Mouse (Mus musculus) intestine, embryonic 16.5 days (tissue): ENCODE data around the gene Dnajb4. TPM values are rescaled to one million over a fixed set of nuclear protein-coding genes. Genes with fewer than 3 reads are reported as not detected.
A peak's percentile ranks its signal among the peaks of the same experiment; 100 is the strongest.

Source experiments
- ATAC-seq: fragments of 200-750 bp; cut with Nextera tagmentation; 2 replicates; pipeline ENCODE4 v1.8.0; 2017; ENCODE audit warnings: moderate TSS enrichment, moderate library complexity
- H3K27ac ChIP-seq: fragments of 300-500 bp; sonication (generic); 2 replicates; pipeline ENCODE4 v1.5.1; 2014; ENCODE audit warnings: mild to moderate bottlenecking, low read length
- H3K27me3 ChIP-seq: fragments of 300-500 bp; sonication (generic); replicated peaks from 2 replicates; pipeline ENCODE4 v1.6.1; 2014; ENCODE audit warnings: low read length, control low read depth, mixed read lengths; ENCODE audit not compliant: control insufficient read depth, insufficient read depth
- H3K36me3 ChIP-seq: fragments of 300-500 bp; sonication (generic); 2 replicates; pipeline ENCODE4 v1.6.1; 2014; ENCODE audit warnings: low read length, control low read depth; ENCODE audit not compliant: control insufficient read depth, insufficient read depth
- H3K4me1 ChIP-seq: fragments of 300-500 bp; sonication (generic); 2 replicates; pipeline ENCODE4 v1.6.1; 2014; ENCODE audit warnings: low read length, control low read depth, mixed read lengths; ENCODE audit not compliant: control insufficient read depth, insufficient read depth
- H3K4me2 ChIP-seq: fragments of 300-500 bp; sonication (generic); 2 replicates; pipeline ENCODE4 v1.6.1; 2014; ENCODE audit warnings: low read depth, low read length, control low read depth
- H3K4me3 ChIP-seq: fragments of 300-500 bp; sonication (generic); 2 replicates; pipeline ENCODE4 v1.5.1; 2014; ENCODE audit warnings: mild to moderate bottlenecking, low read length
- H3K9ac ChIP-seq: fragments of 300-500 bp; sonication (generic); 2 replicates; pipeline ENCODE4 v1.6.1; 2014; ENCODE audit warnings: low read depth, low read length
- H3K9me3 ChIP-seq: fragments of 300-500 bp; sonication (generic); 2 replicates; pipeline ENCODE4 v1.6.1; 2016; ENCODE audit warnings: low read length, control low read depth; ENCODE audit not compliant: control insufficient read depth
- WGBS: fragments of 180-500 bp; shearing (Covaris S2); extraction: QIAGEN DNeasy Blood & Tissue Kit; methylation state at CpG from one replicate; pipeline ENCODE4 v1.1.7; 2014; 5-methylcytosine and 5-hydroxymethylcytosine counted together
- polyA plus RNA-seq: library from polyadenylated mRNA; unstranded; fragments of >200 nt; fragmentation: Nextera tagmentation; extraction: Ambion mirVana; gene quantifications from 2 replicates; pipeline ENCODE4 v1.2.1, GENCODE M21; 2015

The Dnajb4 gene
- polyA plus RNA-seq, 1 experiment from 2014 or later = 23.2 TPM

DNA sequence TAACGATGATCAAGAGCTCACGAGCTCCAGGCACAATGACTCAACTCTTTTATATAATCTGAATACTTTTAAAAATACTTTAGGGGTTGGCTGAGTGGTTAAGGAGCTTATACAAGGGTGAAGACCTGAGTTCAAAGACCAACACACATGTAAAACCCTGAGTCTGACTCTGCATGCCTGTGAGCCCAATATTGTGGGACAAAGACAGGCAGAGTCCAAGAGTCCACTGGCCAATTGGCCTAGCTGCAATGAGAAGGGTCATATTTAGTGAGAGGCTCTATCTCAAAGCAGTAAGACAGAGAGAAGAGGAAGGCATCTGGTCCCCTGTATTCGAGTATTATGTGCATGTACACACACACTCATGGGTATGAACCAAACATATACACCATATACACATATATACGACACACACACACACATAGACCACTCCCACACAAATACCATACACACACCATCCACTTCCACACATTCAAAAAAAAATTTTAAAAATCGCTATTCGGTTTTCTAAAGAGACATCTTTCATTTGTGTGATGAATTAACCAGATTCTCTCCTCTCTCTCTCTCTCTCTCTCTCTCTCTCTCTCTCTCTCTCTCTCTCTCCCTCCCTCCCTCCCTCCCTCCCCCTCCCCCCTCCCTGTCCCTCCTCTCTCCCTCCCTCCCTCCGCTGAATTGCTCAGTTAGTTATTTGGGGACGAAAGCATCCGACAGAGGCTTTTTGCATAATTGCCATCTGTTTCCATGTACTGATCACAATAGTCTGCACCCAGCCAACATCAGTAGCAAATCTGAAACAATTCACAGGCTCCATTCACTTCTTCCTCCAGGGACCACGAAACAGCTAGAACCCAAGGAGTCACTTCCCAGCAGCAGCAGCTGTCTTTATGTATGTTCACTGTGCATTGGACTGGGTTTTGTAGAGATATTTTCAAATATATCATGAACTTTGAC is 51.5 kb downstream of the Dnajb4 start:
- ATAC-seq = no peak
- Histone ChIP-seq H3K9ac (no peak overlapping the region), H3K27me3 (no peaks in the 10 kb centered on the region), H3K27ac (no peak overlapping the region), H3K4me2 (no peak overlapping the region), H3K36me3 (0 out of 2 replicates have a peak, but pooled peaks cover 3% of the 10 kb centered on the region), H3K4me1 (peaks cover 20% of the 10 kb centered on the region; the same call in 1 of the 2 replicates), H3K4me3 (no peak overlapping the region), H3K9me3 (no peaks in the 10 kb centered on the region)
- WGBS = 67% methylated on average over 10 of the region's 10 CpGs

DNA sequence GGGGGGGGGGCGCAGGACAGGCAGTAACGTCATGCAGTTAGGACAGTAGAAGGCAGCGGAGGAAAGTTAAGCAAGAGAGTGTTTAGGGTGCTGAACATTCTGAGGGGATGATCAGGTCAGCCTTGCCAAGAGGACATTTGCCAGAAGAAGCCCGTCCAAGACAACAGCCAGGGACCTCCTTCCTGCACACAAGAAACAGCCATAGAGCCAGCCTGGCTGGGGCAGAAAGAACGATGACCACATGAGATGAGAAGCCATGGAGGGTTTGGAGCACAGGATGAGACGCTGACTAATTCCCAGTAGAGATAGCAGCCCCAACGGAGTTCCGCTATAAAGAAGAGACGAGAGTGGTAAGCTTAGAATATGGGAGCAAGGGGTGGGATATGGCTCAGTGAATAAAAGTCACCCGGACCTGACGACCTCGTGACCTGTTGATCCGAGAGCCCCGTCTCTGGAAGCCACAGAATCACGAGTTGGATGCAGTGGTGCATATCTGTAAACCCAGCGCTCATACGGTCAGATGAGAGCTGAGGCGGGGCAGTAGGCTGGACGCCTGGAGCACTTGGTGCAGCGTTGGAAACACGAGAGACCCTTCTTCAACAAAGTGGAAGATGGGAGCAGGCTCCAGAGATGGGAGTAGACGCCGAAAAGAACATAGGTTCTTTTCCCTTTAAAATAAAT is 53.1 kb downstream of the Dnajb4 start:
- no peak overlapping the region for H3K27ac ChIP-seq
- no peak overlapping the region for H3K4me3 ChIP-seq
- H3K27me3 ChIP-seq = no peaks in the 10 kb centered on the region
- ATAC-seq = no peak
- H3K4me2 ChIP-seq = no peak overlapping the region
- WGBS = 80% methylated on average over 23 of the region's 23 CpGs
- no peaks in the 10 kb centered on the region for H3K9me3 ChIP-seq
- peaks cover 32% of the 10 kb centered on the region for H3K4me1 ChIP-seq
- H3K9ac ChIP-seq = no peak overlapping the region
- no peaks in the 10 kb centered on the region for H3K36me3 ChIP-seq

DNA sequence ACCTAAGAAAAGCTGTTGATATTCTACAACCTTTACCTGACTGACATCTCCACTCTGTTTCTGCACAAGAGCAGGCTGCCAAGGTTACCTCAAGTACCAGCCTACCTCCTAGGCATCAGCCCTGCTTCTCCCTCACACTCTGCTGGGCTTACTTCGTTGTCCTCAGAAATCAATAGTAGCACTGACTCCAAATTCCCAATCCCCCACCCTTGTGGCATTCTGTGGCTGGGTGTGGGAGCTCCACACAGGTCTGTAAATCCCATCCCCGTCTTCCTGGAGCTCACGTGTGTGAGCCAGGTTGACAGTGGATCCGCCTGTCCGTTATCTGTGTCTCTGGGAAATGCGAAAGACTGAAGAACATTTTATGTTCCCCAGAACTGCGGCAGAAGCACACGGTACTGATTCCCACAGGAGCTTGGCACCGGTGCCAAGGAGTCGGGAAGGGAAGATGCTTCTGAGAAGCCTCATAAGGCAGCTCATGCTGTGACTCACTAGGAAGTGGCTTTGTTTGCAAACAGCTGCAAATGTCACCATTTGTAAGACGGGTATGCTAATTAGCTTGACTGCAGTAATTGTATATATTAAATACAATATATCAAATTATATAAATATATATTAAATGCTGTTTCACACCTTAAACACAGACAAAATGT is 54.7 kb downstream of the Dnajb4 start:
- Histone ChIP-seq H3K4me2 (no peak overlapping the region), H3K9ac (no peak overlapping the region), H3K9me3 (no peaks in the 10 kb centered on the region), H3K27me3 (no peaks in the 10 kb centered on the region), H3K27ac (no peak overlapping the region), H3K4me3 (no peak overlapping the region), H3K4me1 (peaks cover 34% of the 10 kb centered on the region), H3K36me3 (no peaks in the 10 kb centered on the region)
- WGBS = 51% methylated on average over 11 of the region's 11 CpGs
- no peak for ATAC-seq

DNA sequence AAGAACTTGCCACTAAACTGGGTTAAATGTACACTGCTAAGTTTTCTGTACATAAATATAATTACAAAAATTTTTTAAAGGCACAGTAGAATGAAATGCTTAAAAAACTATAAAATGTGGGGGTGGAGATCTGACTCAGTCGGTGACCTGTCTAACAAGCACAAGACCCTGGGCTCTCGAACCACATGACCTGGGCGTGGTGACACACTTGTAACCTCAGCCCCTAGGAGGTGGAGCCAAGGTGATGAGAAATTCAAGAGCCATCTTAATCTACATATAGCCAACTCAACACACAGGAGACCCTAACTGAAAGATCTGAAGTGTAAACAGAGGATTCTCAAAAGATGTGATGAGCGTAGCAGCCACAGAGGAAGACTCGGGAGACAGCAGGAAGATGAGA is 56.0 kb downstream of the Dnajb4 start:
- 79% methylated on average over 5 of the region's 5 CpGs for WGBS
- H3K9me3 ChIP-seq = no peaks in the 10 kb centered on the region
- no peak overlapping the region for H3K9ac ChIP-seq
- H3K36me3 ChIP-seq = no peaks in the 10 kb centered on the region
- ATAC-seq = no peak
- H3K27me3 ChIP-seq = no peaks in the 10 kb centered on the region
- H3K4me2 ChIP-seq = no peak overlapping the region
- H3K4me1 ChIP-seq = peaks cover 42% of the 10 kb centered on the region
- no peak overlapping the region for H3K27ac ChIP-seq
- H3K4me3 ChIP-seq = no peak overlapping the region

DNA sequence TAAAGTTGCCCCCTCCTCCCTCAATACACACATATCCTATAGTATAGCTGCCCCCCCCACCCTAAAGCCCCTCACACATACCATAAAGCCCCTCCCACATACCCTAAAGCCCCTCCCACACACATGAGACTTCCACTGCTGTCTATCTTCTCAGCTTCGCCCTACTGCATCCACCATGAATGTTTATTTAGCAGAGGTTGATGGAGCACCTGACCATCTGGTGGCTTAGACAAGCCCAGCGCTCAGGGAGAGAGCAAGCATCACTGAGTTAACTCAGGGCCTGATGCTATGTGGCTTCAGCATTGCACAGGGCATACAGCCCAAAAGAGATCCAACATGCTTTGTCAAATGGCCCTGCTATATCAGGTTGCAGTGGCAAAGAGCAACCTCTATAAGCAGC is 57.0 kb downstream of the Dnajb4 start:
- Histone ChIP-seq H3K4me1 (peaks cover 36% of the 10 kb centered on the region), H3K9ac (no peak overlapping the region), H3K4me2 (no peak overlapping the region), H3K4me3 (no peak overlapping the region), H3K36me3 (no peaks in the 10 kb centered on the region), H3K27ac (0 out of 2 replicates have a peak overlapping the region, but pooled peaks have one; percentile 68), H3K27me3 (no peaks in the 10 kb centered on the region), H3K9me3 (no peaks in the 10 kb centered on the region)
- ATAC-seq = no peak
- WGBS = 61% methylated on average over 2 of the region's 2 CpGs

DNA sequence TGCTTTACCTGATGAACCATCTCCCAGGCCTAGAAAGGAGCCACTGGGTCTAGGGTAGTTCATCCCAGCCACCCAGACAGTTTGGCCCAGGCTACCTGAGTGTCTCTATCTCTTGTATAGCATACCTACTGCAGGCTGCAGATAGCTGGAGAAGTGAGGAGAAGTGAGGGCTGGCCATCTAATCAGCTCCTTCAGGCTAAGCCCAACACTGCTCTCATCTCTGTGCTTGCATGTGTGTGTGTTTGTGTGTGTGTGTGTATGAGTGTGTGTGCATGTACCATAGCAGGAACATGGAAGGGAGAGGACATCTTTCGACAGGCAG is 57.7 kb downstream of the Dnajb4 start:
- H3K4me3 ChIP-seq = no peak overlapping the region; the same call in 1 of the 2 replicates
- H3K4me1 ChIP-seq = peaks cover 41% of the 10 kb centered on the region
- peak overlapping the region; percentile 9; the same call in 1 of the 2 replicates for H3K4me2 ChIP-seq
- no peaks in the 10 kb centered on the region for H3K27me3 ChIP-seq
- WGBS = 96% methylated on average over 1 of the region's 1 CpGs
- no peaks in the 10 kb centered on the region for H3K9me3 ChIP-seq
- H3K9ac ChIP-seq = 0 out of 2 replicates have a peak overlapping the region, but pooled peaks have one; percentile 14
- H3K27ac ChIP-seq = peak overlapping the region; percentile 68
- no peaks in the 10 kb centered on the region for H3K36me3 ChIP-seq
- peak; percentile 45 for ATAC-seq

DNA sequence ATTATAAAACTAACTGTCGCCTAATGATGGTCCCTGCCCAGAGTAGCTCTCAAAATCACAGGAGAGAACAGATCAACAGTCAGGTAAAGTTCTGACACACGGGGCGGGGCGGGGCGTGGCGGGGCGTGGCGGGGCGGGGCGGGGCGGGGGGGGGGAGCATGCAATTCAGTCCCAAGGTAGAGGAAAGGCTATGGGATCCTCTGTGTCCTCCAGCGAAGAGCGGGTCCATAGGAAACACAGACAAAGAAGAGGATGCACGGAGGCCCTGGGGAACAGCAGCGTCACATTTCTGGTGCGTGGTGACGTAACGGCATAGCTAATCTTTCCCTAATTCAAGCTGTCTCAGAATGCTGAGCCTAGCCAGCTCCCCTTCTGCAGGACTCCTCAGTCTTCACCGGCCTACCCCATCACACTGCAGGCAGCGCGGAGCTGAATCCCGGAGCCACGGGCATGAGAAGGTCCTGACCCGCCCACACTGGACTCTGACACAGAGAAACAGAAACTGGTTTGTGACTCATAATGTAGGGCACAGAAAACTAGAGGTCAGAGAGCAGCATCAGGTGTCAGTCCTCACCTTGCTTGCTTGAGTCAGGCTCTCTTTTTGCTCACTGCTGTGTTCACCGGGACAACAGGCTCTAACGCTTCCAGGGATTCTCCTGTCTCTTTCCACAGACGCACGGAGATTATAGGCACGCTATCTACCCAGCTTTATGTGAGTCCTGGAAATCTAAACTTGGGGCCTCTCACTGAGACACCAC is 58.2 kb downstream of the Dnajb4 start:
- H3K4me2 ChIP-seq = peak overlapping the region; percentile 45
- H3K4me1 ChIP-seq = peaks cover 46% of the 10 kb centered on the region
- peak overlapping the region; percentile 9 for H3K4me3 ChIP-seq
- 44% methylated on average over 29 of the region's 29 CpGs for WGBS
- peak overlapping the region; percentile 14; the same call in 1 of the 2 replicates for H3K9ac ChIP-seq
- H3K36me3 ChIP-seq = no peaks in the 10 kb centered on the region
- H3K27me3 ChIP-seq = no peaks in the 10 kb centered on the region
- H3K9me3 ChIP-seq = no peaks in the 10 kb centered on the region
- ATAC-seq = peak; percentile 86
- H3K27ac ChIP-seq = peak overlapping the region; percentile 68

DNA sequence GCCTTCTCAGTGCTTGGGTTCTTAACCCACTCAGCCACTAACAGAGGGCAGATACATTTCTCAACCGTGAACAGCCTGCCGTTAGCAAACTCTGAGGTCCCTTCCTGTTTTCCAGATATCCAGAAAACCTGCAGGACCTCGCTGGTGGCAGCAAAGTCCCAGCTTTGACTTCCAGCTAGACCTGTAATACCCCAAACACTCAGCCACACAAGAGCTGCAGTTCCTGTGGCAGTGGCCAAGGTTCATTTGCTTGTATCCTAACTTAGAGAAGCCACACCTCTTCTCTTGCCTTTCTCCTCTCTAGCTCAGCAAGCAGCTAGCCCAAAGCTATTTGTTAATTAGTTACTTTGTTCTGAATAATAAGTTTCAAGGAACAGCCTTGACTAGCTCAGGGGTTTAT is 60.2 kb downstream of the Dnajb4 start:
- Histone ChIP-seq H3K9ac (no peak overlapping the region; the same call in 1 of the 2 replicates), H3K36me3 (no peaks in the 10 kb centered on the region), H3K4me3 (no peak overlapping the region), H3K4me2 (peak overlapping the region; percentile 27), H3K9me3 (no peaks in the 10 kb centered on the region), H3K4me1 (peaks cover 51% of the 10 kb centered on the region), H3K27ac (peak overlapping the region; percentile 46), H3K27me3 (no peaks in the 10 kb centered on the region)
- ATAC-seq = peak; percentile 61
- 31% methylated on average over 3 of the region's 3 CpGs for WGBS
